Mouse (Mus musculus): ENCODE results near the gene Mrps18a.

GRCm38 (mm10) chr17:46117623-46118422 lies 7.0 kb downstream of the Mrps18a start:
- TF ChIP-seq POLR2A (IDR thresholded peaks at IDR 0.05; ENCODE audit: insufficient read depth, low read depth, low read length): no peak
- TF ChIP-seq EP300 (IDR thresholded peaks at IDR 0.05; ENCODE audit: insufficient read depth, low read depth, low read length): no peak
